Mouse (Mus musculus): ENCODE measurements at regions not wholly inside any gene's neighbourhood (a gene's known extent, or its start where the extent isn't known, plus 50 kb on each side); places are given as distances from the start of the nearest gene placed in this dataset.
A peak's percentile ranks its signal among the peaks of the same experiment; 100 is the strongest.

DNA sequence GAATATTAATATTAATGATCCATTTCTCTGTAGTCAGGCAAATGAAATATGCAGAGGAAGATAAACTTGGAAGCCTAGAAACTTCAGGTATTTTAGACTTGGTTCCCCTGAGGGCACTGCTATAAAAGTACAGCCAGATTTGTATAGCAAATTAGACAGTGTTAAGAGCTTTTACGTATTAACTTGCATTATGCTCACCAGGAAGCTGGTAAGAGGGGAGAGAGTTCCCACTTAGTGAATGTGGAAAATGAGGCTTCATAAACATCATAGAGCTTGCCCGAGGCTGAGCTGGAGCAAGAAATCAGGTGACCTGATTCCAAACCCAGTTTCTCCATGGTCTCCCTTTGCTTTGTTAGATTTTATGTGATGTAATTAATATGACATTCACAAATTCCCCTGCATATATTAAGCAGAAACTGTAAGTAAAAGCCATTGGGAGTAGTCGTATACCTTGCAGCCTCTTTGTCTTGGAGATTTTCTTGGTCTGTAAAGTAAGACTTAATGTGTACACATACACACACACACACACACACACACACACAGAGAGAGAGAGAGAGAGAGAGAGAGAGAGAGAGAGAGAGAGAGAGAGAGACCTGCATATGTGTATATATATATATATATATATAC is 718.9 kb upstream of the Isx start:
- no peak for TF ChIP-seq CTCF (IDR thresholded peaks at IDR 0.05)
- ATAC-seq (ENCODE audit: low FRiP score) (peak; percentile 66), DNase-seq (ENCODE audit: low spot score) (no peak)
- Histone ChIP-seq H3K4me3 (ENCODE audit: low read depth, low read length) (no peak overlapping the region), H3K4me2 (ENCODE audit: low read depth, low read length, poor library complexity, severe bottlenecking) (no peak overlapping the region), H3K4me1 (ENCODE audit: insufficient read depth, low read length) (no peaks in the 10 kb centered on the region), H3K36me3 (ENCODE audit: insufficient read depth, low read length) (no peaks in the 10 kb centered on the region), H3K9me3 (ENCODE audit: low read length) (no peaks in the 10 kb centered on the region), H3K27ac (ENCODE audit: low read depth, low read length) (no peak overlapping the region), H3K9ac (replicated peaks; ENCODE audit: low read length, poor library complexity, severe bottlenecking) (no peak overlapping the region), H3K27me3 (ENCODE audit: insufficient read depth, low read length) (no peaks in the 10 kb centered on the region)
- WGBS: 51% methylated on average over 3 of the region's 3 CpGs

GRCm38 (mm10) chr8:74169561-74169960 is 703.4 kb upstream of the Isx start:
- Histone ChIP-seq H3K4me1 (ENCODE audit: insufficient read depth, low read length) (no peaks in the 10 kb centered on the region), H3K4me3 (ENCODE audit: low read depth, low read length) (no peak overlapping the region), H3K27ac (ENCODE audit: low read depth, low read length) (no peak overlapping the region), H3K36me3 (ENCODE audit: insufficient read depth, low read length) (no peaks in the 10 kb centered on the region), H3K4me2 (ENCODE audit: low read depth, low read length, poor library complexity, severe bottlenecking) (no peak overlapping the region), H3K27me3 (ENCODE audit: insufficient read depth, low read length) (no peaks in the 10 kb centered on the region), H3K9ac (replicated peaks; ENCODE audit: low read length, poor library complexity, severe bottlenecking) (no peak overlapping the region), H3K9me3 (ENCODE audit: low read length) (no peaks in the 10 kb centered on the region)
- 39% methylated on average over 2 of the region's 2 CpGs for WGBS
- DNase-seq (ENCODE audit: low spot score) (no peak), ATAC-seq (ENCODE audit: low FRiP score) (no peak)
- no peak for TF ChIP-seq CTCF (IDR thresholded peaks at IDR 0.05)

DNA sequence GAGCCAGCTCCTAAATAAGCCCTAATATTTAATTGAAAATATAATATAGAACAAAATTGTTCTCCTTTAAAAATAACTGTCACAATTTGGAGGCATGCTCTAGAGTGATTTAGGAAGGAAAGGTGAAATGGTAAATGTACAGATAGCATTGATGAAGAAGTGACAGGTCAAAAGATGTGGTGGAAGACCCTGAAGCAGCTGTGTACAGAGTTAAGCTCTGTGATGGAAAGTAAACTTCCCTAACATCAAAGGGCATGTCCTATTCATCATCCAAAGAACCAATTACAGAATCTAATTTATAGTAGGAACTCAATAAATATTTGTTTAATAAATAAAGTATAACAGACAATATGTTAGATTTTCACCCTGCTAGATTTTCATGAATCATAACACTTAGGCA is 702.3 kb upstream of the Isx start:
- H3K4me3 ChIP-seq (ENCODE audit: low read depth, low read length): no peak overlapping the region
- ATAC-seq (ENCODE audit: low FRiP score) (no peak), DNase-seq (ENCODE audit: low spot score) (no peak)
- TF ChIP-seq CTCF (IDR thresholded peaks at IDR 0.05): no peak
- H3K36me3 ChIP-seq (ENCODE audit: insufficient read depth, low read length): no peaks in the 10 kb centered on the region
- H3K4me1 ChIP-seq (ENCODE audit: insufficient read depth, low read length): no peaks in the 10 kb centered on the region
- H3K4me2 ChIP-seq (ENCODE audit: low read depth, low read length, poor library complexity, severe bottlenecking): no peak overlapping the region
- no peaks in the 10 kb centered on the region for H3K27me3 ChIP-seq (ENCODE audit: insufficient read depth, low read length)
- H3K27ac ChIP-seq (ENCODE audit: low read depth, low read length): no peak overlapping the region
- no peaks in the 10 kb centered on the region for H3K9me3 ChIP-seq (ENCODE audit: low read length)
- H3K9ac ChIP-seq (replicated peaks; ENCODE audit: low read length, poor library complexity, severe bottlenecking): no peak overlapping the region

DNA sequence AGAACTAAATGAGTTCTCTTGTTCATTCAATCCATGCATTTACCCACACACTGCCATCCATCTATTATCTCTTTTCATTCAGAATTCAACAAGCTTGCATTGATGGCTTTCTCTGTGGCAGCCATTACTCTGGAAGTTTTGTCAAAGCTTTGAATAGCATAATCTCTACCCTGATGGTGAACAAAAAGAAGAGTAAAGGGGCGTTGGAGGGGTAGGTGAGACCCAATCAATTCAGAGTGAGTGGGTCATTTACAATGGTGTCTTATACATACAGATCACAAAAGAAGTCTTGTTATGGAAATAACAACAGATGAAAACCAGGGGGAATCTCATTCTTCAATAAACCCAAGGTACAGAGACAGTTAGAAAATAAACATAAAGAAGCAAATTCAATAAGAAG is 701.9 kb upstream of the Isx start:
- no peaks in the 10 kb centered on the region for H3K4me1 ChIP-seq (ENCODE audit: insufficient read depth, low read length)
- H3K9ac ChIP-seq (replicated peaks; ENCODE audit: low read length, poor library complexity, severe bottlenecking): no peak overlapping the region
- no peak overlapping the region for H3K4me2 ChIP-seq (ENCODE audit: low read depth, low read length, poor library complexity, severe bottlenecking)
- 17% methylated on average over 1 of the region's 1 CpGs for WGBS
- H3K4me3 ChIP-seq (ENCODE audit: low read depth, low read length): no peak overlapping the region
- H3K27ac ChIP-seq (ENCODE audit: low read depth, low read length): no peak overlapping the region
- no peak for DNase-seq (ENCODE audit: low spot score)
- H3K9me3 ChIP-seq (ENCODE audit: low read length): no peaks in the 10 kb centered on the region
- no peak for ATAC-seq (ENCODE audit: low FRiP score)
- H3K36me3 ChIP-seq (ENCODE audit: insufficient read depth, low read length): no peaks in the 10 kb centered on the region
- no peaks in the 10 kb centered on the region for H3K27me3 ChIP-seq (ENCODE audit: insufficient read depth, low read length)
- no peak for TF ChIP-seq CTCF (IDR thresholded peaks at IDR 0.05)

DNA sequence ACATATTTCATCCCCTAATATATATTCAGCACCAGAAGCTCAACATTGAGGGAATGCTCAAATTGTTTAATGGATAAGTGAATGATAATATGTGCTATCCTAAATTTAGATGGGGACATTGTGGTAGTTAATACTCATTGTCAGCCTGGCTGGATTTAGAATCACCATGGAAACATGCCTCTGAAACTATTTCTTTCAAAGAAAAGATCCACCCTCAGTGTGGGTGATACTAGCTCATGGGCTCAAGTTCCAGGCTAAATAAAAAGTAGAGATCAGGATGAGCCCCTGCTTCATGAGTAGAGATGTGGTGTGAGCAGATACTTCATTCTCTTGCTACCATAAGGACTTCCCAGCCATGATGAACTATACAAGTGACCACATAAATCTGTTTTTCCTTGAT is 668.4 kb upstream of the Isx start:
- no peak overlapping the region for H3K4me2 ChIP-seq (ENCODE audit: low read depth, low read length, poor library complexity, severe bottlenecking)
- no peaks in the 10 kb centered on the region for H3K36me3 ChIP-seq (ENCODE audit: insufficient read depth, low read length)
- ATAC-seq (ENCODE audit: low FRiP score) (peak; percentile 38; the same call in 1 of the 2 replicates), DNase-seq (ENCODE audit: low spot score) (peak; percentile 10)
- no peak overlapping the region for H3K9ac ChIP-seq (replicated peaks; ENCODE audit: low read length, poor library complexity, severe bottlenecking)
- H3K9me3 ChIP-seq (ENCODE audit: low read length): no peaks in the 10 kb centered on the region
- H3K4me3 ChIP-seq (ENCODE audit: low read depth, low read length): no peak overlapping the region
- H3K27me3 ChIP-seq (ENCODE audit: insufficient read depth, low read length): no peaks in the 10 kb centered on the region
- H3K4me1 ChIP-seq (ENCODE audit: insufficient read depth, low read length): 0 out of 2 replicates have a peak, but pooled peaks cover 6% of the 10 kb centered on the region
- no peak for TF ChIP-seq CTCF (IDR thresholded peaks at IDR 0.05)
- H3K27ac ChIP-seq (ENCODE audit: low read depth, low read length): no peak overlapping the region

DNA sequence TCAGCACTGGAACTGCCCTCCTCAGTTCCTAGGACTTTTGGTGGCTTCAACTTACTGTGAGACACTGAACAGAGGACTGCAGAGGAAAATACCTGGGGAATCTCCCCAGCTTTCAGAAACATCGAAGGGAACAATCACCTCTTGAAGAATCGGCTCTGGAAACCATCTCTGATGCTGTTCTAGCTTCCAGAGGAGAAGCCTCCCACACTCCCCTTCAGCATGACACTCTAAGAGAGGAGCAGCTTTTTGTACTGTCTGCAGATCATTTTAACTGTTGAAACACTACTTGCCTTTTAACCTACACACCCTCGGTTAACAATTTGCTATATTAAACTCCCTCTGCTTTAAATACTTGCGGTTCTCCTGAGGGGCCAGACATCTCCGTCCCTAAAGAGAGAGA is 664.7 kb upstream of the Isx start:
- Histone ChIP-seq H3K27me3 (ENCODE audit: insufficient read depth, low read length) (no peaks in the 10 kb centered on the region), H3K27ac (ENCODE audit: low read depth, low read length) (no peak overlapping the region), H3K4me2 (ENCODE audit: low read depth, low read length, poor library complexity, severe bottlenecking) (no peak overlapping the region), H3K4me3 (ENCODE audit: low read depth, low read length) (no peak overlapping the region), H3K36me3 (ENCODE audit: insufficient read depth, low read length) (no peaks in the 10 kb centered on the region), H3K9me3 (ENCODE audit: low read length) (no peaks in the 10 kb centered on the region), H3K9ac (replicated peaks; ENCODE audit: low read length, poor library complexity, severe bottlenecking) (no peak overlapping the region), H3K4me1 (ENCODE audit: insufficient read depth, low read length) (0 out of 2 replicates have a peak, but pooled peaks cover 6% of the 10 kb centered on the region)
- WGBS: 80% methylated on average over 5 of the region's 5 CpGs
- DNase-seq (ENCODE audit: low spot score): no peak
- TF ChIP-seq CTCF (IDR thresholded peaks at IDR 0.05): no peak
- no peak for ATAC-seq (ENCODE audit: low FRiP score)
